Comparison of ENCODE assay signal across 2 mouse cellular contexts in genomic region chr10:80161522-80162242, GRCm38 (mm10).
A peak's percentile ranks its signal among the peaks of the same experiment; 100 is the strongest.
TF ChIP-seq lines count a peak whose summit lies in the region.

No protein-coding gene starts in this region.

TF ChIP-seq in CH12.LX, 34 proteins besides CTCF, POLR2A, EP300 and RAD21:
- TF ChIP-seq JUN (IDR thresholded peaks at IDR 0.05; ENCODE audit: insufficient read depth, low read depth, low read length) (no peak), CHD2 (IDR thresholded peaks at IDR 0.05; ENCODE audit: low read length) (peak; percentile 57; the same call in 1 of the 2 replicates)
TF ChIP-seq in CH12.LX: peak in this region for 1.

TF ChIP-seq in MEL, 35 proteins besides CTCF, POLR2A, EP300 and RAD21:
- TF ChIP-seq MAX (IDR thresholded peaks at IDR 0.05; ENCODE audit: low read length) (no peak), SIN3A (IDR thresholded peaks at IDR 0.05; ENCODE audit: low read length) (peak; percentile 33; the same call in 1 of the 2 replicates)
